Mouse (Mus musculus): ENCODE measurements around the gene Snupn. TPM values are rescaled to one million over a fixed set of nuclear protein-coding genes. Genes with fewer than 3 reads are reported as not detected.

Snupn gene
- polyA plus RNA-seq, 1 experiment, result 12.8 TPM

- peaks cover 94% of the 10 kb centered on the region for H3K79me2 ChIP-seq (ENCODE audit: control insufficient read depth, insufficient read depth)
- TF ChIP-seq USF1 (IDR thresholded peaks at IDR 0.05; ENCODE audit: low read depth) (no peak), SRF (IDR thresholded peaks at IDR 0.05; ENCODE audit: control insufficient read depth, insufficient read length, low read depth) (no peak)
- H3ac ChIP-seq (ENCODE audit: control insufficient read depth, insufficient read length), result no peak overlapping the region
- H3K27me3 ChIP-seq (ENCODE audit: control insufficient read depth, insufficient read depth, insufficient read length), result no peaks in the 10 kb centered on the region
- no peak overlapping the region for H3K4me2 ChIP-seq (ENCODE audit: low read depth)
- no peaks in the 10 kb centered on the region for H3K36me3 ChIP-seq (ENCODE audit: control insufficient read depth, insufficient read depth)
- H3K4me3 ChIP-seq, result no peak overlapping the region
Observed at GRCm38 (mm10) chr9:57003011-57003410, 52.3 kb downstream of the Snupn start.

DNA sequence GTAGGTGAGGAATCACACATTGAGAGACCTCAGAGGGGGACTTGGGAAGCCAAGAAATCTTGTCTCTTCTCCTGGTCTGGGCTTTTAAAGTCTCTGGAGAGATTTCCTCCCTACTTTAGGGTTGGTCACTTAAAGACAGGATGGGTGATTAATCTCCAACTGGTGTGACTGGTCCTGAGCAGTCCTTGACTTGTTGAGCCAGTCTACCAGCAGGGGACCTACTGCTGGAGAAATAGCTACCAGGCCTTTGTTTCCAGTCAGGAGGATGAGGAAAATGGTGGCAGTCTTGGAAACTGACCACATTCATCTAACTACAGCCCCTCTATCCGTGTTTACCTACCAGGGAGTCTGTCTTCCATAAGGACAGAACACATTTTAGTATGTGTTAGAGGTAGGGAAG, 61.7 kb downstream of the Snupn start:
- H3K27me3 ChIP-seq (ENCODE audit: control insufficient read depth, insufficient read depth, insufficient read length), result no peaks in the 10 kb centered on the region
- peaks cover 39% of the 10 kb centered on the region for H3K79me2 ChIP-seq (ENCODE audit: control insufficient read depth, insufficient read depth)
- H3ac ChIP-seq (ENCODE audit: control insufficient read depth, insufficient read length), result no peak overlapping the region
- H3K4me3 ChIP-seq, result no peak overlapping the region
- H3K4me2 ChIP-seq (ENCODE audit: low read depth), result no peak overlapping the region
- TF ChIP-seq POLR2AphosphoS2 (IDR thresholded peaks at IDR 0.05; ENCODE audit: insufficient read length, low read depth) (no peak), E2F4 (IDR thresholded peaks at IDR 0.05; ENCODE audit: insufficient read depth) (no peak), CEBPB (IDR thresholded peaks at IDR 0.05; ENCODE audit: insufficient read depth, poor library complexity, severe bottlenecking) (no peak), MAX (IDR thresholded peaks at IDR 0.05; ENCODE audit: low read depth) (no peak), TCF3 (IDR thresholded peaks at IDR 0.05; ENCODE audit: insufficient read length, low read depth) (no peak), USF1 (IDR thresholded peaks at IDR 0.05; ENCODE audit: low read depth) (no peak), SRF (IDR thresholded peaks at IDR 0.05; ENCODE audit: control insufficient read depth, insufficient read length, low read depth) (no peak), TCF12 (IDR thresholded peaks at IDR 0.05; ENCODE audit: insufficient read depth, poor library complexity, severe bottlenecking) (no peak), MYOG (IDR thresholded peaks at IDR 0.05; ENCODE audit: control insufficient read depth in 1 of 3, insufficient read depth in 1 of 3, insufficient read length in 2 of 3, low read depth in 2 of 3) (no peak), POLR2A (IDR thresholded peaks at IDR 0.05; ENCODE audit: insufficient read length, low read depth) (no peak), REST (IDR thresholded peaks at IDR 0.05; ENCODE audit: insufficient read depth, insufficient read length) (no peak), MYOD1 (IDR thresholded peaks at IDR 0.05; ENCODE audit: control insufficient read depth in 1 of 3, insufficient read length in 2 of 3, low read depth in 2 of 3) (no peak)
- no peaks in the 10 kb centered on the region for H3K36me3 ChIP-seq (ENCODE audit: control insufficient read depth, insufficient read depth)

GRCm38 (mm10) chr9:57012895-57013294, 62.2 kb downstream of the Snupn start:
- Histone ChIP-seq H3K27me3 (ENCODE audit: control insufficient read depth, insufficient read depth, insufficient read length) (no peaks in the 10 kb centered on the region), H3K36me3 (ENCODE audit: control insufficient read depth, insufficient read depth) (no peaks in the 10 kb centered on the region)
- no peak for TF ChIP-seq E2F4 (IDR thresholded peaks at IDR 0.05; ENCODE audit: insufficient read depth)
- no peak for TF ChIP-seq MAX (IDR thresholded peaks at IDR 0.05; ENCODE audit: low read depth)
- no peak for TF ChIP-seq CEBPB (IDR thresholded peaks at IDR 0.05; ENCODE audit: insufficient read depth, poor library complexity, severe bottlenecking)
- no peak for TF ChIP-seq MYOD1 (IDR thresholded peaks at IDR 0.05; ENCODE audit: control insufficient read depth in 1 of 3, insufficient read length in 2 of 3, low read depth in 2 of 3)
- no peak for TF ChIP-seq TCF3 (IDR thresholded peaks at IDR 0.05; ENCODE audit: insufficient read length, low read depth)
- no peak for TF ChIP-seq REST (IDR thresholded peaks at IDR 0.05; ENCODE audit: insufficient read depth, insufficient read length)
- TF ChIP-seq SRF (IDR thresholded peaks at IDR 0.05; ENCODE audit: control insufficient read depth, insufficient read length, low read depth), result no peak
- no peak for TF ChIP-seq TCF12 (IDR thresholded peaks at IDR 0.05; ENCODE audit: insufficient read depth, poor library complexity, severe bottlenecking)
- no peak for TF ChIP-seq POLR2AphosphoS2 (IDR thresholded peaks at IDR 0.05; ENCODE audit: insufficient read length, low read depth)
- TF ChIP-seq USF1 (IDR thresholded peaks at IDR 0.05; ENCODE audit: low read depth), result no peak
- TF ChIP-seq POLR2A (IDR thresholded peaks at IDR 0.05; ENCODE audit: insufficient read length, low read depth), result no peak
- TF ChIP-seq MYOG (IDR thresholded peaks at IDR 0.05; ENCODE audit: control insufficient read depth in 1 of 3, insufficient read depth in 1 of 3, insufficient read length in 2 of 3, low read depth in 2 of 3), result no peak

DNA sequence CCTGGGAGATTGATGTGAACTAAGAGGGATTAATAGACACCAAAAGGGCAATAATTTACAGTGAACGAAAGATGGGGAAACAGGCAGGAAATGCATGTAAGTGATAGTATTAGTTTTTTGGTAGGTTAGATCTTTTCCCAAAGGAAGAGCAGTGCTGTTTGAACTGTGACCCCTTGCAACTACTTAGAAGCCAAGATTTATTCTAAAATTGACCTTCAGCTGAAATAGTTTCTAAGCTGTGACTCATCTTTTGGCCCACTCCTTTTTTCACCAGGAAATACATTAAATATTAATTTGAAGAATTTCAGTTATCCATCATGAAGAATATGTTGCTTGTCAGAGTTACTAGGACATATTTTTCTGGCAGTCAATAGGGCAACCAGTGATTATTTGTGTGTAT, 63.1 kb downstream of the Snupn start:
- Histone ChIP-seq H3K27me3 (ENCODE audit: control insufficient read depth, insufficient read depth, insufficient read length) (no peaks in the 10 kb centered on the region), H3K4me2 (ENCODE audit: low read depth) (no peak overlapping the region), H3K79me2 (ENCODE audit: control insufficient read depth, insufficient read depth) (peaks cover 38% of the 10 kb centered on the region), H3K36me3 (ENCODE audit: control insufficient read depth, insufficient read depth) (no peaks in the 10 kb centered on the region), H3ac (ENCODE audit: control insufficient read depth, insufficient read length) (no peak overlapping the region), H3K4me3 (no peak overlapping the region)
- TF ChIP-seq TCF3 (IDR thresholded peaks at IDR 0.05; ENCODE audit: insufficient read length, low read depth) (no peak), MYOG (IDR thresholded peaks at IDR 0.05; ENCODE audit: control insufficient read depth in 1 of 3, insufficient read depth in 1 of 3, insufficient read length in 2 of 3, low read depth in 2 of 3) (no peak), TCF12 (IDR thresholded peaks at IDR 0.05; ENCODE audit: insufficient read depth, poor library complexity, severe bottlenecking) (no peak), REST (IDR thresholded peaks at IDR 0.05; ENCODE audit: insufficient read depth, insufficient read length) (no peak), CEBPB (IDR thresholded peaks at IDR 0.05; ENCODE audit: insufficient read depth, poor library complexity, severe bottlenecking) (no peak), MAX (IDR thresholded peaks at IDR 0.05; ENCODE audit: low read depth) (no peak), SRF (IDR thresholded peaks at IDR 0.05; ENCODE audit: control insufficient read depth, insufficient read length, low read depth) (no peak), MYOD1 (IDR thresholded peaks at IDR 0.05; ENCODE audit: control insufficient read depth in 1 of 3, insufficient read length in 2 of 3, low read depth in 2 of 3) (no peak), POLR2AphosphoS2 (IDR thresholded peaks at IDR 0.05; ENCODE audit: insufficient read length, low read depth) (no peak), POLR2A (IDR thresholded peaks at IDR 0.05; ENCODE audit: insufficient read length, low read depth) (no peak)

More at GRCm38 (mm10) chr9:57012895-57013294, 62.2 kb downstream of the Snupn start:
- no peak overlapping the region for H3ac ChIP-seq (ENCODE audit: control insufficient read depth, insufficient read length)
- peaks cover 38% of the 10 kb centered on the region for H3K79me2 ChIP-seq (ENCODE audit: control insufficient read depth, insufficient read depth)
- no peak overlapping the region for H3K4me2 ChIP-seq (ENCODE audit: low read depth)
- H3K4me3 ChIP-seq, result no peak overlapping the region

GRCm38 (mm10) chr9:57014766-57015165, 64.1 kb downstream of the Snupn start:
- Histone ChIP-seq H3ac (ENCODE audit: control insufficient read depth, insufficient read length) (no peak overlapping the region), H3K4me2 (ENCODE audit: low read depth) (no peak overlapping the region), H3K27me3 (ENCODE audit: control insufficient read depth, insufficient read depth, insufficient read length) (no peaks in the 10 kb centered on the region), H3K4me3 (no peak overlapping the region), H3K36me3 (ENCODE audit: control insufficient read depth, insufficient read depth) (no peaks in the 10 kb centered on the region), H3K79me2 (ENCODE audit: control insufficient read depth, insufficient read depth) (peaks cover 41% of the 10 kb centered on the region)
- TF ChIP-seq MYOD1 (IDR thresholded peaks at IDR 0.05; ENCODE audit: control insufficient read depth in 1 of 3, insufficient read length in 2 of 3, low read depth in 2 of 3) (no peak), E2F4 (IDR thresholded peaks at IDR 0.05; ENCODE audit: insufficient read depth) (no peak), TCF12 (IDR thresholded peaks at IDR 0.05; ENCODE audit: insufficient read depth, poor library complexity, severe bottlenecking) (no peak), USF1 (IDR thresholded peaks at IDR 0.05; ENCODE audit: low read depth) (no peak)
